Mouse (Mus musculus): ENCODE measurements around the gene Ccdc160.

- TF ChIP-seq POLR2A (IDR thresholded peaks at IDR 0.05; ENCODE audit: low read depth, low read length): no peak
- TF ChIP-seq CTCF (IDR thresholded peaks at IDR 0.05; ENCODE audit: borderline replicate concordance, insufficient read depth, low read length): no peak
Measured at GRCm38 (mm10) chrX:52783898-52784297, 7.1 kb upstream of the Ccdc160 start.

Measured in embryonic fibroblast, embryonic 13.5 days (primary cell).